Mouse (Mus musculus): Measurements from ENCODE around the gene Cdyl. TPM values are rescaled to one million over a fixed set of nuclear protein-coding genes. Genes with fewer than 3 reads are reported as not detected.

The Cdyl gene
- polyA plus RNA-seq, 1 experiment from 2014 or later, result 5.8 TPM

GRCm38 (mm10) chr13:35870659-35871058 lies 211.0 kb downstream of the Cdyl start:
- TF ChIP-seq EP300 (IDR thresholded peaks at IDR 0.05; ENCODE audit: low read depth) (no peak), CTCF (IDR thresholded peaks at IDR 0.05; ENCODE audit: low read depth) (no peak)

GRCm38 (mm10) chr13:35871107-35871506 lies 211.5 kb downstream of the Cdyl start:
- ATAC-seq (no peak), DNase-seq (no peak)
- TF ChIP-seq CTCF (IDR thresholded peaks at IDR 0.05; ENCODE audit: low read depth) (no peak), EP300 (IDR thresholded peaks at IDR 0.05; ENCODE audit: low read depth) (no peak)
- Histone ChIP-seq H3K27me3 (ENCODE audit: insufficient read depth, low read length) (no peaks in the 10 kb centered on the region), H3K27ac (ENCODE audit: low read depth) (no peak overlapping the region), H3K9me3 (ENCODE audit: low read length) (no peaks in the 10 kb centered on the region), H3K9ac (replicated peaks) (no peak overlapping the region), H3K4me1 (ENCODE audit: insufficient read depth) (no peaks in the 10 kb centered on the region), H3K4me3 (ENCODE audit: low read depth, low read length) (no peak overlapping the region), H3K36me3 (replicated peaks; ENCODE audit: insufficient read depth, low read length) (peaks cover 14% of the 10 kb centered on the region), H3K4me2 (ENCODE audit: low read depth, low read length) (no peak overlapping the region)
- WGBS (ENCODE audit: insufficient replicate concordance), result 36% methylated on average over 3 of the region's 3 CpGs

More at GRCm38 (mm10) chr13:35870659-35871058, 211.0 kb downstream of the Cdyl start:
- WGBS (ENCODE audit: insufficient replicate concordance), result 61% methylated on average over 8 of the region's 8 CpGs
- Histone ChIP-seq H3K4me1 (ENCODE audit: insufficient read depth) (no peaks in the 10 kb centered on the region), H3K27ac (ENCODE audit: low read depth) (no peak overlapping the region), H3K27me3 (ENCODE audit: insufficient read depth, low read length) (no peaks in the 10 kb centered on the region), H3K4me2 (ENCODE audit: low read depth, low read length) (no peak overlapping the region), H3K9me3 (ENCODE audit: low read length) (no peaks in the 10 kb centered on the region), H3K4me3 (ENCODE audit: low read depth, low read length) (no peak overlapping the region), H3K9ac (replicated peaks) (no peak overlapping the region), H3K36me3 (replicated peaks; ENCODE audit: insufficient read depth, low read length) (peaks cover 14% of the 10 kb centered on the region)
- ATAC-seq (no peak), DNase-seq (no peak)

GRCm38 (mm10) chr13:35875396-35875795 lies 215.8 kb downstream of the Cdyl start:
- Histone ChIP-seq H3K27me3 (ENCODE audit: insufficient read depth, low read length) (no peaks in the 10 kb centered on the region), H3K4me1 (ENCODE audit: insufficient read depth) (no peaks in the 10 kb centered on the region), H3K9me3 (ENCODE audit: low read length) (no peaks in the 10 kb centered on the region), H3K4me2 (ENCODE audit: low read depth, low read length) (no peak overlapping the region), H3K9ac (replicated peaks) (no peak overlapping the region), H3K27ac (ENCODE audit: low read depth) (no peak overlapping the region), H3K36me3 (replicated peaks; ENCODE audit: insufficient read depth, low read length) (peaks cover 4% of the 10 kb centered on the region), H3K4me3 (ENCODE audit: low read depth, low read length) (no peak overlapping the region)
- ATAC-seq, result no peak
- WGBS (ENCODE audit: insufficient replicate concordance), result 88% methylated on average over 5 of the region's 5 CpGs
- no peak for DNase-seq
- TF ChIP-seq CTCF (IDR thresholded peaks at IDR 0.05; ENCODE audit: low read depth) (no peak), EP300 (IDR thresholded peaks at IDR 0.05; ENCODE audit: low read depth) (no peak)

- TF ChIP-seq EP300 (IDR thresholded peaks at IDR 0.05; ENCODE audit: low read depth), result no peak
- ATAC-seq (no peak), DNase-seq (no peak)
- H3K9ac ChIP-seq (replicated peaks), result no peak overlapping the region
- no peaks in the 10 kb centered on the region for H3K9me3 ChIP-seq (ENCODE audit: low read length)
- H3K27ac ChIP-seq (ENCODE audit: low read depth), result no peak overlapping the region
- WGBS (ENCODE audit: insufficient replicate concordance), result 47% methylated on average over 1 of the region's 1 CpGs
- H3K27me3 ChIP-seq (ENCODE audit: insufficient read depth, low read length), result no peaks in the 10 kb centered on the region
- H3K36me3 ChIP-seq (replicated peaks; ENCODE audit: insufficient read depth, low read length), result no peaks in the 10 kb centered on the region; the same call in 1 of the 2 replicates
- H3K4me1 ChIP-seq (ENCODE audit: insufficient read depth), result no peaks in the 10 kb centered on the region
- no peak overlapping the region for H3K4me2 ChIP-seq (ENCODE audit: low read depth, low read length)
- H3K4me3 ChIP-seq (ENCODE audit: low read depth, low read length), result no peak overlapping the region
Measured at GRCm38 (mm10) chr13:35878282-35878681, 218.6 kb downstream of the Cdyl start.

- Histone ChIP-seq H3K4me1 (ENCODE audit: insufficient read depth) (no peaks in the 10 kb centered on the region), H3K27ac (ENCODE audit: low read depth) (no peak overlapping the region), H3K36me3 (replicated peaks; ENCODE audit: insufficient read depth, low read length) (no peaks in the 10 kb centered on the region; the same call in 1 of the 2 replicates), H3K9me3 (ENCODE audit: low read length) (no peaks in the 10 kb centered on the region), H3K4me2 (ENCODE audit: low read depth, low read length) (no peak overlapping the region), H3K27me3 (ENCODE audit: insufficient read depth, low read length) (no peaks in the 10 kb centered on the region), H3K9ac (replicated peaks) (no peak overlapping the region), H3K4me3 (ENCODE audit: low read depth, low read length) (no peak overlapping the region)
- DNase-seq (no peak), ATAC-seq (no peak)
- 58% methylated on average over 5 of the region's 5 CpGs for WGBS (ENCODE audit: insufficient replicate concordance)
- no peak for TF ChIP-seq CTCF (IDR thresholded peaks at IDR 0.05; ENCODE audit: low read depth)
- TF ChIP-seq EP300 (IDR thresholded peaks at IDR 0.05; ENCODE audit: low read depth), result no peak
Measured at GRCm38 (mm10) chr13:35879068-35879467, 219.4 kb downstream of the Cdyl start.

GRCm38 (mm10) chr13:35879519-35879918 lies 219.9 kb downstream of the Cdyl start:
- Histone ChIP-seq H3K4me1 (ENCODE audit: insufficient read depth) (no peaks in the 10 kb centered on the region), H3K9ac (replicated peaks) (no peak overlapping the region), H3K4me3 (ENCODE audit: low read depth, low read length) (no peak overlapping the region), H3K27me3 (ENCODE audit: insufficient read depth, low read length) (no peaks in the 10 kb centered on the region), H3K27ac (ENCODE audit: low read depth) (no peak overlapping the region), H3K9me3 (ENCODE audit: low read length) (no peaks in the 10 kb centered on the region), H3K4me2 (ENCODE audit: low read depth, low read length) (no peak overlapping the region), H3K36me3 (replicated peaks; ENCODE audit: insufficient read depth, low read length) (no peaks in the 10 kb centered on the region)
- ATAC-seq, result no peak
- DNase-seq, result no peak
- TF ChIP-seq EP300 (IDR thresholded peaks at IDR 0.05; ENCODE audit: low read depth), result no peak
- TF ChIP-seq CTCF (IDR thresholded peaks at IDR 0.05; ENCODE audit: low read depth), result no peak
- 69% methylated on average over 5 of the region's 5 CpGs for WGBS (ENCODE audit: insufficient replicate concordance)

GRCm38 (mm10) chr13:35880555-35881046 lies 221.0 kb downstream of the Cdyl start:
- no peaks in the 10 kb centered on the region for H3K36me3 ChIP-seq (replicated peaks; ENCODE audit: insufficient read depth, low read length)
- ATAC-seq, result no peak
- no peak overlapping the region for H3K4me3 ChIP-seq (ENCODE audit: low read depth, low read length)
- H3K9ac ChIP-seq (replicated peaks), result no peak overlapping the region
- H3K27ac ChIP-seq (ENCODE audit: low read depth), result no peak overlapping the region
- no peaks in the 10 kb centered on the region for H3K9me3 ChIP-seq (ENCODE audit: low read length)
- WGBS (ENCODE audit: insufficient replicate concordance), result 70% methylated on average over 6 of the region's 6 CpGs
- H3K4me1 ChIP-seq (ENCODE audit: insufficient read depth), result no peaks in the 10 kb centered on the region
- TF ChIP-seq EP300 (IDR thresholded peaks at IDR 0.05; ENCODE audit: low read depth), result no peak
- no peak for TF ChIP-seq CTCF (IDR thresholded peaks at IDR 0.05; ENCODE audit: low read depth)
- no peaks in the 10 kb centered on the region for H3K27me3 ChIP-seq (ENCODE audit: insufficient read depth, low read length)
- no peak overlapping the region for H3K4me2 ChIP-seq (ENCODE audit: low read depth, low read length)
- DNase-seq, result no peak
